Mouse (Mus musculus): ENCODE results near the gene Olfr59.

Gene Olfr59

DNA sequence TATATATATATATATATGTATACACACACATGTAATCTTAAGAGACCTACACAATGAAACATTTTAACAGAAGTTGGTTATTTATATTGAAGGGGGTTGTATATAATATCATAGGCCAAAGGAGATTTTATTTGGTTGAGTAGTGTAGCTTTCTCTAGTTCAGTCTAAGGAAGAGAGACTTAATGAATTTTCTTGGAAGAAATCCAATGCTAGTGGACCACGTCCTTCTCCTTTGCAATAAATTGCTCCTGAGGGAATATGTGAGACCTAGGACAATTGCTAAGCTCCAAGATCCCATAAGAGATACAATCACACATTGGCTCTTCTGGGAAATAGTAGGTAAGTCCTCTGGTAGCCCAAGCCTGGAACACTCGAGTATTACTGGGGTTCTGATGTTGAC, at the start of gene Olfr59:
TSS of gene Olfr59 (plus strand) at position 301 of the 400 bp plus-strand sequence.
- DNase-seq = no peak

DNA sequence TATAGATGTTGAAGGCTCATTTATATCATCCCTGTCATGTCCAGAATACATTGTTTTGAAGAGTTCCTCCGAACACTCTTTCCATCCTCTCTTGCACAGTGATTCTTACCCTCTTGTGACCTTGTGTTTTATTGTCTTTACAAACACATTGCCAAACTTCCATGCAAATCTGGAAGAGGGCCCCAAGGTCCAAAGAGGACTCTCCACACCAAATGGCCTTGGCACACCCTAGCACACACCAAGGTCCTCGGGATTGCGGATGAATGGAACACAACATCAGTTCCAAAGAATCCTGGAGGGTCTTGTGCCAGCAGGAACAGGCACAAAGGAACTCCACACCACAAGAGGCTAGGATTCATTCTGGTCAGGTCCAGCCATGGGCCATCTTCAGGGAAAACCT, 42.3 kb upstream of the Olfr59 start:
- DNase-seq = no peak

GRCm38 (mm10) chr11:74259508-74259907, 24.0 kb upstream of the Olfr59 start, which contains the start of gene Olfr406:
Gene Olfr406, plus strand, starts transcription at chr11:74259808.
- DNase-seq = no peak

DNA sequence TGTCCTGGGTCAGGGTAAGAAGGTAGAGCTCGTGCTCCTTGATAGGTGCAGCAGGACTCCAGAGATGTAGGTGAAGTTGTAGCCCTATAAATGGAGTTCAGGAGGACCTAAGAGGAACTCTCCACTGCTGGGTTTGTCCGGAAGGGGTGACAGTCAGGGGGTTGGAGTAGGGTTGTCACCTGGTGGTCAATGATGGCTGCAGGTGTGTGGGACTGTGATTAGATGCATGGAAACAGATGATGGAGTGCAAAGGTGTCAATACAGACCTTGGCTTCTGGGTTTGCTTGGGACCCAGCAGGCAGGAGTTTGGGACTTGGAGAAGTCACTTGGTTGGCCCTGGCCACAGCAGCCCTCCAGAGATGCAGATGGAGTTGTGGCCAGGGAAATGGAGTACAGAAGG, 3.7 kb downstream of the Olfr59 start:
- DNase-seq = no peak

GRCm38 (mm10) chr11:74326044-74326443, 42.5 kb downstream of the Olfr59 start:
- no peak for DNase-seq

DNA sequence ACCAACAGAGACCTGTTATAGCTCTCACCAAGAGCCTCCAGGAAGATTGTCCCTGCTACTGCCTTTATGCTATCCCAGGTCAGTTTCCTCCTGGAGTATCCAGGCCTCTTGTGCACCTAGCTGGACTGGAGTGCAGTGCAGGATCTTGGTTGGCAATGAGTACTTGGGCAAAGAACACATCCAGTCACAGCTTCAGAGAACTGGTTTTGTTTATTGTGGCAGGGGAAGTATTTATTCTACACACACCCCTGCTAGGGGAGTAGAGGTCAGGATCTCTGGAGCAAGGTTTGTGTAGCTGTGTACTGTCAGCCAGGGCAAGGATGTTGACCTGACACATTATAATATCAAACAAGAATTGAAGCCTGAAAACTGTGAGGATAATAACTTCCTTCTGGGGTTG, 45.2 kb downstream of the Olfr59 start:
- no peak for DNase-seq

DNA sequence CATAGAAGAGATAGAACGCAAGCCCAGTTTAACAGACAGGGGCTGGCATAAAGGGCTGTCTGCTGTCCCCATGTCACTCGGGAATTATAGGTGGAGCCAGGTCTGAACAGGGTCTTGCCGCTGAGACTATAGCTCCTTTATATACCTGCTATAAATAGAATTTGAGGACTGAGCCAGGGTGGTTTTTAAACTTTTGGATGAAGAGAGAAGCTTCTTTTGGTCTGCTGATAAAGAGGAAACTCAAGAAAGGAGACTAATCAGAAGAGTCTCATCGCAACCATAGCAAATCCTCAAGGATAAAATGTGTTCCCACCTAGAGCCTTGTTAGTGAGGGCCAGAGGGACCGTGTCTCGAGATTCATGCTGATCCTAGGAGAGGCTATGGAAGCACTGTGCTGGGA, 54.4 kb downstream of the Olfr59 start, which contains the start of gene Olfr410:
TSS of gene Olfr410 (minus strand) at position 101 of the 400 bp plus-strand sequence.
- DNase-seq = no peak
